Mouse (Mus musculus): ENCODE measurements around the gene Glis1. TPM values are rescaled to one million over a fixed set of nuclear protein-coding genes. Genes with fewer than 3 reads are reported as not detected.

Glis1 gene
- polyA plus RNA-seq, 1 experiment from 2014 or later: 0.18 TPM

- no peaks in the 10 kb centered on the region for H3K9me3 ChIP-seq (ENCODE audit: low read length)
- no peaks in the 10 kb centered on the region for H3K36me3 ChIP-seq (replicated peaks; ENCODE audit: insufficient read depth, low read length)
- ATAC-seq (peak; percentile 67), DNase-seq (peak; percentile 31)
- no peak overlapping the region for H3K27ac ChIP-seq (ENCODE audit: low read depth)
- H3K4me1 ChIP-seq (ENCODE audit: insufficient read depth): peaks cover 3% of the 10 kb centered on the region; the same call in 1 of the 2 replicates
- no peak overlapping the region for H3K4me3 ChIP-seq (ENCODE audit: low read depth, low read length)
- 53% methylated on average over 6 of the region's 6 CpGs for WGBS (ENCODE audit: insufficient replicate concordance)
- no peaks in the 10 kb centered on the region for H3K27me3 ChIP-seq (ENCODE audit: insufficient read depth, low read length)
- TF ChIP-seq CTCF (IDR thresholded peaks at IDR 0.05; ENCODE audit: low read depth) (no peak), EP300 (IDR thresholded peaks at IDR 0.05; ENCODE audit: low read depth) (no peak)
- H3K9ac ChIP-seq (replicated peaks): no peak overlapping the region
- H3K4me2 ChIP-seq (ENCODE audit: low read depth, low read length): no peak overlapping the region
Observed at GRCm38 (mm10) chr4:107617596-107618230, 183.3 kb downstream of the Glis1 start.

DNA sequence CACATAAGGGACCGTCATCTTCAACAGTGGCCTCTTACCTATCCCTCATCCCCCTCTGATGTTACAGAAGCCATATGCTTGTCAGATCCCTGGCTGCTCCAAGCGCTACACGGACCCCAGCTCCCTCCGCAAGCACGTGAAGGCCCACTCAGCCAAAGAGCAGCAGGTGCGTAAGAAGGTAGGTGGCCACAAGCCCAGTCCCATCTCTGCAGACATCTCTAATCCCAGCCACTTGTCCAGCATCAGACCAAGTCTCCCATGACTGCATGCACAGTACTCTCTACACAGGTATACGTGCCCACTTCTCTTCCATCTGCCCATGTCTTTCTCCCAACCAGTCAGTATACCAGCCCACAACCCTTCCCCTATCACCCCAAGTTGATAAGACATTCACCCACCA is 185.1 kb downstream of the Glis1 start:
- 83% methylated on average over 7 of the region's 7 CpGs for WGBS (ENCODE audit: insufficient replicate concordance)
- H3K9ac ChIP-seq (replicated peaks): no peak overlapping the region
- no peak for DNase-seq
- no peak overlapping the region for H3K4me2 ChIP-seq (ENCODE audit: low read depth, low read length)
- no peaks in the 10 kb centered on the region for H3K9me3 ChIP-seq (ENCODE audit: low read length)
- no peak for ATAC-seq
- peaks cover 3% of the 10 kb centered on the region; the same call in 1 of the 2 replicates for H3K4me1 ChIP-seq (ENCODE audit: insufficient read depth)
- no peak overlapping the region for H3K4me3 ChIP-seq (ENCODE audit: low read depth, low read length)
- H3K36me3 ChIP-seq (replicated peaks; ENCODE audit: insufficient read depth, low read length): no peaks in the 10 kb centered on the region
- TF ChIP-seq CTCF (IDR thresholded peaks at IDR 0.05; ENCODE audit: low read depth) (no peak), EP300 (IDR thresholded peaks at IDR 0.05; ENCODE audit: low read depth) (no peak)
- no peak overlapping the region for H3K27ac ChIP-seq (ENCODE audit: low read depth)
- H3K27me3 ChIP-seq (ENCODE audit: insufficient read depth, low read length): no peaks in the 10 kb centered on the region

DNA sequence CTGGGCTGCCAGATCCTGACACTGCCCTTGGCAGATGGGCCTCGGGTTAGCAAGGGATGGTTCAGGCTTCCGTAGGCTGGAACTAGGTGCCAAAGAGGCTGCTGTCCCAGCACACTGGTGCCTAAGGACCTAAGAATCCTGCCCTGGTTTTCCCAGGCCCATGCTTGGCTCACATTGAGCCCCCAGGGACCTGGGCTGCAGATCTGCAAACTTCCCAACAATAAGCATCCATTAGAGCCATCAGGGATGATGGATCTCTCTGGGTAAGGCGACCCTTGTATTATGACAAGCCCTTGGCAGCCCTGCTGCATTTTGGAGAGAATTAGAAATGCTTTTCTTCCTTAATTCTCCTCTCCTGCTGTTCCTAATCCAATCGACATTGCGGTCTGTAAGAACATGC is 187.0 kb downstream of the Glis1 start:
- Histone ChIP-seq H3K4me3 (ENCODE audit: low read depth, low read length) (no peak overlapping the region), H3K27me3 (ENCODE audit: insufficient read depth, low read length) (no peaks in the 10 kb centered on the region), H3K36me3 (replicated peaks; ENCODE audit: insufficient read depth, low read length) (no peaks in the 10 kb centered on the region), H3K27ac (ENCODE audit: low read depth) (no peak overlapping the region), H3K4me2 (ENCODE audit: low read depth, low read length) (no peak overlapping the region), H3K4me1 (ENCODE audit: insufficient read depth) (peaks cover 3% of the 10 kb centered on the region; the same call in 1 of the 2 replicates), H3K9me3 (ENCODE audit: low read length) (no peaks in the 10 kb centered on the region), H3K9ac (replicated peaks) (no peak overlapping the region)
- DNase-seq: no peak
- ATAC-seq: no peak
- 76% methylated on average over 5 of the region's 5 CpGs for WGBS (ENCODE audit: insufficient replicate concordance)
- TF ChIP-seq EP300 (IDR thresholded peaks at IDR 0.05; ENCODE audit: low read depth): no peak
- no peak for TF ChIP-seq CTCF (IDR thresholded peaks at IDR 0.05; ENCODE audit: low read depth)

DNA sequence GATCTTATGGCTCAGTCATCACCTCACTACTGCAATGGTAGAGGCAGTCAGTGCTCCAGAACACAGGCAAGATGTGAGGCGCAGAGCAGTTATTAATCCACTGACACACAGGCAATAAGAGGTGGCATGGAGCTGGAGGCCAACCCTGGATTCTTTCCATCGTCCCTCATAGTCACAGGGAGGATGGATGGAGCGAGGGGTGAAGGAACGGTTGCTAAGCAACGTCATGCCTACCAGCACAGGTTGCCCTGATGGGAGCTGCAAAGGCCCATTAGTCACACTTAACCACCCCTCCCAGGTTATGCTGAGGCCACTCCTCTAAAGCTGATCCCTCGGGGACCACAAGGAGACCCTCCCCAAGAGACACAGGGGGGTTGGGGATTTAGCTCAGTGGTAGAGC is 187.9 kb downstream of the Glis1 start:
- 77% methylated on average over 6 of the region's 6 CpGs for WGBS (ENCODE audit: insufficient replicate concordance)
- H3K27me3 ChIP-seq (ENCODE audit: insufficient read depth, low read length): no peaks in the 10 kb centered on the region
- H3K4me1 ChIP-seq (ENCODE audit: insufficient read depth): peaks cover 3% of the 10 kb centered on the region; the same call in 1 of the 2 replicates
- DNase-seq (no peak), ATAC-seq (no peak)
- TF ChIP-seq CTCF (IDR thresholded peaks at IDR 0.05; ENCODE audit: low read depth) (no peak), EP300 (IDR thresholded peaks at IDR 0.05; ENCODE audit: low read depth) (no peak)
- no peaks in the 10 kb centered on the region for H3K9me3 ChIP-seq (ENCODE audit: low read length)
- no peak overlapping the region for H3K4me3 ChIP-seq (ENCODE audit: low read depth, low read length)
- H3K4me2 ChIP-seq (ENCODE audit: low read depth, low read length): no peak overlapping the region
- H3K36me3 ChIP-seq (replicated peaks; ENCODE audit: insufficient read depth, low read length): no peaks in the 10 kb centered on the region
- H3K9ac ChIP-seq (replicated peaks): no peak overlapping the region
- no peak overlapping the region for H3K27ac ChIP-seq (ENCODE audit: low read depth)

- no peaks in the 10 kb centered on the region for H3K36me3 ChIP-seq (replicated peaks; ENCODE audit: insufficient read depth, low read length)
- no peak for DNase-seq
- no peak overlapping the region for H3K4me2 ChIP-seq (ENCODE audit: low read depth, low read length)
- H3K27me3 ChIP-seq (ENCODE audit: insufficient read depth, low read length): no peaks in the 10 kb centered on the region
- H3K9ac ChIP-seq (replicated peaks): no peak overlapping the region
- H3K4me1 ChIP-seq (ENCODE audit: insufficient read depth): no peaks in the 10 kb centered on the region
- H3K9me3 ChIP-seq (ENCODE audit: low read length): no peaks in the 10 kb centered on the region
- no peak overlapping the region for H3K4me3 ChIP-seq (ENCODE audit: low read depth, low read length)
- no peak overlapping the region for H3K27ac ChIP-seq (ENCODE audit: low read depth)
- TF ChIP-seq EP300 (IDR thresholded peaks at IDR 0.05; ENCODE audit: low read depth) (no peak), CTCF (IDR thresholded peaks at IDR 0.05; ENCODE audit: low read depth) (no peak)
- no peak for ATAC-seq
- 69% methylated on average over 6 of the region's 6 CpGs for WGBS (ENCODE audit: insufficient replicate concordance)
Observed at GRCm38 (mm10) chr4:107623916-107624315, 189.5 kb downstream of the Glis1 start.

DNA sequence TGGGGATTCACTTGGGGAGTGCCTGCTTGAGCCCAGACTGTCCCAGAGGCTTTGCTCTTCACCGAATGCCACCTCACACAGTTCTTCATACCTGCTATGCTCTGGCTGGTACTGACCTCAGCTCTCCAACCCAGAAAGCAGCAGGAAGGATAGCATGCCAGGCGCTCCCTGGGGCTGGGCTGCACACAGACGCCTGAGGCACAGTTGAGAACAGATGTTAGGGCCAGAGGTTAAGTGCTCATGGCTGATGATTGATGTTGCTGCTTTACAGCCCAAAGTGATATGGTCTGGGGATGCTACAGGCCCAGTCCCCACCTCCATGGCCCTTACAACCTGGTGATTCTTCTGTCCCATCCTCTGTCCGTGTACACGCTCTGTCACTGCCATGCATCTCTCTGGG is 190.6 kb downstream of the Glis1 start:
- Histone ChIP-seq H3K9ac (replicated peaks) (no peak overlapping the region), H3K4me2 (ENCODE audit: low read depth, low read length) (no peak overlapping the region), H3K36me3 (replicated peaks; ENCODE audit: insufficient read depth, low read length) (no peaks in the 10 kb centered on the region), H3K27me3 (ENCODE audit: insufficient read depth, low read length) (no peaks in the 10 kb centered on the region), H3K27ac (ENCODE audit: low read depth) (no peak overlapping the region), H3K9me3 (ENCODE audit: low read length) (no peaks in the 10 kb centered on the region), H3K4me3 (ENCODE audit: low read depth, low read length) (no peak overlapping the region), H3K4me1 (ENCODE audit: insufficient read depth) (no peaks in the 10 kb centered on the region)
- ATAC-seq (no peak), DNase-seq (no peak)
- 73% methylated on average over 5 of the region's 5 CpGs for WGBS (ENCODE audit: insufficient replicate concordance)
- TF ChIP-seq EP300 (IDR thresholded peaks at IDR 0.05; ENCODE audit: low read depth): no peak
- TF ChIP-seq CTCF (IDR thresholded peaks at IDR 0.05; ENCODE audit: low read depth): no peak
